Mouse (Mus musculus) cerebellum, adult 18-20 months (tissue): ENCODE data around the gene Gm6710.
"Not testable (repeated sequence)": the region's sequence is repeated elsewhere in the genome, so short reads cannot be mapped to it uniquely, and the experiment has no call there.

Experiments used
- DNase-seq, 2 experiments: peaks; one replicate each; pipeline ENCODE4 v3.0.0; 2021

The Gm6710 gene

GRCm38 (mm10) chr2:175869024-175869423, at the start of gene Gm6710:
TSS of gene Gm6710 (plus strand) at chr2:175869219.
- DNase-seq: not testable (repeated sequence)
